Mouse (Mus musculus): Measurements from ENCODE around the gene Dtx3l.

Dtx3l gene

DNA sequence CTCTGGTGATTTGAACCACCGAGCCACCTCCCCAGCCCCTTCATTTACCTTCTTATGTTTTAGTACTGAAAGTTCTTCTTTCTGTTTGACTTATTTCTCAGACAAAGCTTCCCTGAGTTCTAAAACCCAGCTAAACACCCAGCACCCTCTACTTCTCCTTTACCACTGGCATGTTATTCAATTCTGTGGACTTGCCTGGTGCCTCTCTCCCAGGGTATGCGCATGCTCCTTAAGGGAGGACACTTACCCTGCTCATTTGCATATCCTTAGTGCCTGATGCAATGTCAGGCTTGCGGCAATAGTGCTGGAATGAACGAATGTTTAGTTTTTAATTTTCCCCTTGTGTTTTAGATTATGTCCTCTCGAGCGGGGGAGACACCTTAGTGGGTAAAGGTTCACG, 50.8 kb downstream of the Dtx3l start:
- DNase-seq (ENCODE audit: low read depth, low spot score), result no peak

Measured in brain, embryonic 18.5 days (tissue).